Mouse (Mus musculus): ENCODE measurements around the gene Psph. TPM values are rescaled to one million over a fixed set of nuclear protein-coding genes. Genes with fewer than 3 reads are reported as not detected.

The Psph gene
- polyA plus RNA-seq (2014; fragmentation: Illumina TruSeq; extraction: RNeasy Lipid Tissue Mini Kit (QIAGEN cat#74804); ENCODE audit: low read depth, low replicate concordance): 9.4 TPM

GRCm38 (mm10) chr5:129786818-129787790 is at the start of gene Psph:
Gene Psph (minus strand): TSS chr5:129787449.

GRCm38 (mm10) chr5:129724834-129725773 is 62.1 kb downstream of the Psph start, which contains the start of gene Nipsnap2:
Gene Nipsnap2 (plus strand): TSS chr5:129725063.

Other genes starting within 250 kb of the Psph start
- gene Mmp17, start 203.3 kb downstream of the Psph start, polyA plus RNA-seq (2014; fragmentation: Illumina TruSeq; extraction: RNeasy Lipid Tissue Mini Kit (QIAGEN cat#74804); ENCODE audit: low read depth, low replicate concordance): 0.86 TPM
- 2.8 TPM for gene Zfp11, start 117.3 kb downstream of the Psph start, polyA plus RNA-seq (2014; fragmentation: Illumina TruSeq; extraction: RNeasy Lipid Tissue Mini Kit (QIAGEN cat#74804); ENCODE audit: low read depth, low replicate concordance)
- not detected for gene Sept14, start 78.9 kb downstream of the Psph start, polyA plus RNA-seq (2014; fragmentation: Illumina TruSeq; extraction: RNeasy Lipid Tissue Mini Kit (QIAGEN cat#74804); ENCODE audit: low read depth, low replicate concordance)
- gene Mrps17, start 72.0 kb downstream of the Psph start, polyA plus RNA-seq (2014; fragmentation: Illumina TruSeq; extraction: RNeasy Lipid Tissue Mini Kit (QIAGEN cat#74804); ENCODE audit: low read depth, low replicate concordance): 95.2 TPM
- 884 TPM for gene Nipsnap2, start 62.4 kb downstream of the Psph start, polyA plus RNA-seq (2014; fragmentation: Illumina TruSeq; extraction: RNeasy Lipid Tissue Mini Kit (QIAGEN cat#74804); ENCODE audit: low read depth, low replicate concordance)
- 11.9 TPM for gene Sumf2, start 59.5 kb upstream of the Psph start, polyA plus RNA-seq (2014; fragmentation: Illumina TruSeq; extraction: RNeasy Lipid Tissue Mini Kit (QIAGEN cat#74804); ENCODE audit: low read depth, low replicate concordance)
- 1,073 TPM for gene Chchd2, start 100.0 kb upstream of the Psph start, polyA plus RNA-seq (2014; fragmentation: Illumina TruSeq; extraction: RNeasy Lipid Tissue Mini Kit (QIAGEN cat#74804); ENCODE audit: low read depth, low replicate concordance)
- 0.73 TPM for gene Zbed5, start 108.3 kb upstream of the Psph start, polyA plus RNA-seq (2014; fragmentation: Illumina TruSeq; extraction: RNeasy Lipid Tissue Mini Kit (QIAGEN cat#74804); ENCODE audit: low read depth, low replicate concordance)
- gene Phkg1, start 111.1 kb upstream of the Psph start, polyA plus RNA-seq (2014; fragmentation: Illumina TruSeq; extraction: RNeasy Lipid Tissue Mini Kit (QIAGEN cat#74804); ENCODE audit: low read depth, low replicate concordance): 59.8 TPM
- 0.86 TPM for gene Nupr1l, start 121.1 kb upstream of the Psph start, polyA plus RNA-seq (2014; fragmentation: Illumina TruSeq; extraction: RNeasy Lipid Tissue Mini Kit (QIAGEN cat#74804); ENCODE audit: low read depth, low replicate concordance)
- gene Vkorc1l1, start 154.5 kb upstream of the Psph start, polyA plus RNA-seq (2014; fragmentation: Illumina TruSeq; extraction: RNeasy Lipid Tissue Mini Kit (QIAGEN cat#74804); ENCODE audit: low read depth, low replicate concordance): 17.3 TPM
- 21.1 TPM for gene Gusb, start 215.6 kb upstream of the Psph start, polyA plus RNA-seq (2014; fragmentation: Illumina TruSeq; extraction: RNeasy Lipid Tissue Mini Kit (QIAGEN cat#74804); ENCODE audit: low read depth, low replicate concordance)
- 10.2 TPM for gene Asl, start 241.8 kb upstream of the Psph start, polyA plus RNA-seq (2014; fragmentation: Illumina TruSeq; extraction: RNeasy Lipid Tissue Mini Kit (QIAGEN cat#74804); ENCODE audit: low read depth, low replicate concordance)
- 20.9 TPM for gene Crcp, start 241.8 kb upstream of the Psph start, polyA plus RNA-seq (2014; fragmentation: Illumina TruSeq; extraction: RNeasy Lipid Tissue Mini Kit (QIAGEN cat#74804); ENCODE audit: low read depth, low replicate concordance)

All from heart, adult 10 weeks (tissue).